Mouse (Mus musculus): ENCODE measurements around the gene Cryba4. TPM values are rescaled to one million over a fixed set of nuclear protein-coding genes. Genes with fewer than 3 reads are reported as not detected.

The Cryba4 gene
- total and polyA plus RNA-seq, 2 experiments from 2014 or later, result 1.6 to 3.7 TPM

GRCm38 (mm10) chr5:112254282-112254806 lies 2.0 kb upstream of the Cryba4 start:
- TF ChIP-seq CTCF (IDR thresholded peaks at IDR 0.05; ENCODE audit: low read depth) (no peak), EP300 (IDR thresholded peaks at IDR 0.05; ENCODE audit: low read depth) (0 out of 2 replicates have a peak, but pooled peaks have one; percentile 31)
- peak overlapping the region; percentile 55 for H3K27ac ChIP-seq (ENCODE audit: low read depth)
- DNase-seq (ENCODE audit: low spot score), result peak; percentile 43
- H3K9ac ChIP-seq (replicated peaks; ENCODE audit: low read depth, low read length), result no peak overlapping the region
- 38% methylated on average over 7 of the region's 7 CpGs for WGBS
- H3K27me3 ChIP-seq (ENCODE audit: control insufficient read depth, insufficient read depth, low read length), result no peaks in the 10 kb centered on the region
- peaks cover 37% of the 10 kb centered on the region for H3K4me1 ChIP-seq (ENCODE audit: control insufficient read depth, insufficient read depth)
- no peaks in the 10 kb centered on the region for H3K9me3 ChIP-seq (replicated peaks; ENCODE audit: control insufficient read depth, low read length)
- H3K4me2 ChIP-seq (ENCODE audit: low read depth, low read length), result no peak overlapping the region
- no peak overlapping the region for H3K4me3 ChIP-seq (ENCODE audit: low read depth, low read length)
- peak; percentile 73 for ATAC-seq (ENCODE audit: insufficient read depth, low read depth)
- no peaks in the 10 kb centered on the region for H3K36me3 ChIP-seq (replicated peaks; ENCODE audit: control insufficient read depth, insufficient read depth, low read length)

- H3K4me1 ChIP-seq (ENCODE audit: control insufficient read depth, insufficient read depth), result peaks cover 37% of the 10 kb centered on the region
- H3K4me2 ChIP-seq (ENCODE audit: low read depth, low read length), result no peak overlapping the region
- H3K27me3 ChIP-seq (ENCODE audit: control insufficient read depth, insufficient read depth, low read length), result no peaks in the 10 kb centered on the region
- TF ChIP-seq CTCF (IDR thresholded peaks at IDR 0.05; ENCODE audit: low read depth) (no peak), EP300 (IDR thresholded peaks at IDR 0.05; ENCODE audit: low read depth) (no peak)
- no peak overlapping the region for H3K4me3 ChIP-seq (ENCODE audit: low read depth, low read length)
- DNase-seq (ENCODE audit: low spot score), result no peak
- no peaks in the 10 kb centered on the region for H3K36me3 ChIP-seq (replicated peaks; ENCODE audit: control insufficient read depth, insufficient read depth, low read length)
- no peaks in the 10 kb centered on the region for H3K9me3 ChIP-seq (replicated peaks; ENCODE audit: control insufficient read depth, low read length)
- 51% methylated on average over 8 of the region's 8 CpGs for WGBS
- no peak overlapping the region for H3K9ac ChIP-seq (replicated peaks; ENCODE audit: low read depth, low read length)
- H3K27ac ChIP-seq (ENCODE audit: low read depth), result 0 out of 2 replicates have a peak overlapping the region, but pooled peaks have one; percentile 55
- no peak for ATAC-seq (ENCODE audit: insufficient read depth, low read depth)
Measured at GRCm38 (mm10) chr5:112253169-112253568, 851 bp upstream of the Cryba4 start.

GRCm38 (mm10) chr5:112249106-112249505 lies 3.2 kb downstream of the Cryba4 start:
- no peak for ATAC-seq (ENCODE audit: insufficient read depth, low read depth)

DNA sequence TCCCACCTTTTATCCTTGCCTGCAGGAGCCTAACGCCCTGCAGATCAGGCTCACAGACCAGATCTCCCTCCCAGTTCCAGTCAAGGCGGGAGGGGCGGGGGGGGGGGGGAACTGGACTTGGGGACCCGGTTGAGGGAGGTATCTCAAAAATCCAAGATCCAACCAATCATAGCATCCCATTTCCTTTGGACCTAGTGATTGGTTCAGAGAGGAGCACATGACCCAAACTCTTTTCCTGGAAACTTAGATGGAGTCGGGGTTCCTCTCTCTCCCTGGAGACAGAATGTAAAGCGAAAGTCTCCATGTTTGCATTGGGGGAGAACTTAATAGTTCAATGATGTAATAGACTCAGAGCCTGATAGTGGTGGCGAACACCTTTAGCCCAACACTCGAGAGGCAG lies 4.9 kb downstream of the Cryba4 start:
- Histone ChIP-seq H3K27ac (ENCODE audit: low read depth) (no peak overlapping the region), H3K36me3 (replicated peaks; ENCODE audit: control insufficient read depth, insufficient read depth, low read length) (no peaks in the 10 kb centered on the region), H3K4me3 (ENCODE audit: low read depth, low read length) (no peak overlapping the region), H3K27me3 (ENCODE audit: control insufficient read depth, insufficient read depth, low read length) (no peaks in the 10 kb centered on the region), H3K4me1 (ENCODE audit: control insufficient read depth, insufficient read depth) (peaks cover 12% of the 10 kb centered on the region), H3K4me2 (ENCODE audit: low read depth, low read length) (no peak overlapping the region), H3K9ac (replicated peaks; ENCODE audit: low read depth, low read length) (no peak overlapping the region), H3K9me3 (replicated peaks; ENCODE audit: control insufficient read depth, low read length) (no peaks in the 10 kb centered on the region)
- DNase-seq (ENCODE audit: low spot score), result no peak
- no peak for ATAC-seq (ENCODE audit: insufficient read depth, low read depth)
- no peak for TF ChIP-seq EP300 (IDR thresholded peaks at IDR 0.05; ENCODE audit: low read depth)
- TF ChIP-seq CTCF (IDR thresholded peaks at IDR 0.05; ENCODE audit: low read depth), result no peak
- 43% methylated on average over 8 of the region's 8 CpGs for WGBS

More at GRCm38 (mm10) chr5:112249106-112249505, 3.2 kb downstream of the Cryba4 start:
- no peak overlapping the region for H3K4me3 ChIP-seq (ENCODE audit: low read depth, low read length)
- 90% methylated on average over 11 of the region's 11 CpGs for WGBS
- H3K27ac ChIP-seq (ENCODE audit: low read depth), result no peak overlapping the region
- H3K4me1 ChIP-seq (ENCODE audit: control insufficient read depth, insufficient read depth), result peaks cover 24% of the 10 kb centered on the region
- no peaks in the 10 kb centered on the region for H3K27me3 ChIP-seq (ENCODE audit: control insufficient read depth, insufficient read depth, low read length)
- H3K36me3 ChIP-seq (replicated peaks; ENCODE audit: control insufficient read depth, insufficient read depth, low read length), result no peaks in the 10 kb centered on the region
- no peak for DNase-seq (ENCODE audit: low spot score)
- H3K9me3 ChIP-seq (replicated peaks; ENCODE audit: control insufficient read depth, low read length), result no peaks in the 10 kb centered on the region
- H3K4me2 ChIP-seq (ENCODE audit: low read depth, low read length), result no peak overlapping the region
- H3K9ac ChIP-seq (replicated peaks; ENCODE audit: low read depth, low read length), result no peak overlapping the region
- no peak for TF ChIP-seq CTCF (IDR thresholded peaks at IDR 0.05; ENCODE audit: low read depth)
- TF ChIP-seq EP300 (IDR thresholded peaks at IDR 0.05; ENCODE audit: low read depth), result no peak

- 40% methylated on average over 8 of the region's 8 CpGs for WGBS
- no peak overlapping the region for H3K4me2 ChIP-seq (ENCODE audit: low read depth, low read length)
- no peaks in the 10 kb centered on the region for H3K36me3 ChIP-seq (replicated peaks; ENCODE audit: control insufficient read depth, insufficient read depth, low read length)
- H3K27ac ChIP-seq (ENCODE audit: low read depth), result no peak overlapping the region
- H3K9ac ChIP-seq (replicated peaks; ENCODE audit: low read depth, low read length), result no peak overlapping the region
- peaks cover 11% of the 10 kb centered on the region for H3K4me1 ChIP-seq (ENCODE audit: control insufficient read depth, insufficient read depth)
- no peak overlapping the region for H3K4me3 ChIP-seq (ENCODE audit: low read depth, low read length)
- no peak for ATAC-seq (ENCODE audit: insufficient read depth, low read depth)
- no peaks in the 10 kb centered on the region for H3K27me3 ChIP-seq (ENCODE audit: control insufficient read depth, insufficient read depth, low read length)
- H3K9me3 ChIP-seq (replicated peaks; ENCODE audit: control insufficient read depth, low read length), result no peaks in the 10 kb centered on the region
- DNase-seq (ENCODE audit: low spot score), result no peak
- TF ChIP-seq EP300 (IDR thresholded peaks at IDR 0.05; ENCODE audit: low read depth) (no peak), CTCF (IDR thresholded peaks at IDR 0.05; ENCODE audit: low read depth) (no peak)
Measured at GRCm38 (mm10) chr5:112244890-112245615, 7.3 kb downstream of the Cryba4 start.

Data from heart, postnatal 0 days (tissue).